Mouse (Mus musculus): Measurements from ENCODE around the gene Obsl1. TPM values are rescaled to one million over a fixed set of nuclear protein-coding genes. Genes with fewer than 3 reads are reported as not detected.

Gene Obsl1
- total RNA-seq (2021): 10 to 100 TPM; 30.7 to 38.2 TPM
- long read RNA-seq, partial matches to known transcripts: 8 of 11 reads
- long read RNA-seq, other reads (novel, unspliced or antisense): 2 of 11 reads

- peak; percentile 63 to 70 for DNase-seq (ENCODE audit: low spot score in 2 of 2)
Measured at GRCm38 (mm10) chr1:75505956-75506831, at the start of gene Obsl1. Gene Obsl1, minus strand, starts transcription at chr1:75506452.

- DNase-seq (ENCODE audit: low spot score in 2 of 2): no peak
Measured at GRCm38 (mm10) chr1:75555680-75556079, 49.4 kb upstream of the Obsl1 start.

GRCm38 (mm10) chr1:75550586-75550985 lies 44.3 kb upstream of the Obsl1 start:
- DNase-seq (ENCODE audit: low spot score in 2 of 2): no peak

GRCm38 (mm10) chr1:75549289-75550279 lies 43.3 kb upstream of the Obsl1 start:
- DNase-seq (ENCODE audit: low spot score in 2 of 2): no peak

- no peak for DNase-seq (ENCODE audit: low spot score in 2 of 2)
Measured at GRCm38 (mm10) chr1:75548871-75549270, 42.6 kb upstream of the Obsl1 start.

GRCm38 (mm10) chr1:75548083-75548482 lies 41.8 kb upstream of the Obsl1 start:
- DNase-seq (ENCODE audit: low spot score in 2 of 2): no peak

- no peak for DNase-seq (ENCODE audit: low spot score in 2 of 2)
Measured at GRCm38 (mm10) chr1:75547351-75547750, 41.1 kb upstream of the Obsl1 start.

- DNase-seq (ENCODE audit: low spot score in 2 of 2): peak; percentile 72 to 74
Measured at GRCm38 (mm10) chr1:75545965-75546956, 40.0 kb upstream of the Obsl1 start, which contains the start of gene Slc4a3. Gene Slc4a3, plus strand, starts transcription at chr1:75546266.

- no peak for DNase-seq (ENCODE audit: low spot score in 2 of 2)
Measured at GRCm38 (mm10) chr1:75544351-75544750, 38.1 kb upstream of the Obsl1 start.

GRCm38 (mm10) chr1:75541496-75541895 lies 35.2 kb upstream of the Obsl1 start:
- DNase-seq (ENCODE audit: low spot score in 2 of 2): no peak

GRCm38 (mm10) chr1:75538597-75539190 lies 32.4 kb upstream of the Obsl1 start:
- DNase-seq (ENCODE audit: low spot score in 2 of 2): no peak

GRCm38 (mm10) chr1:75537587-75537986 lies 31.3 kb upstream of the Obsl1 start:
- DNase-seq (ENCODE audit: low spot score in 2 of 2): no peak

- DNase-seq (ENCODE audit: low spot score in 2 of 2): no peak
Measured at GRCm38 (mm10) chr1:75533325-75534252, 27.3 kb upstream of the Obsl1 start.

- DNase-seq (ENCODE audit: low spot score in 2 of 2): no peak
Measured at GRCm38 (mm10) chr1:75532280-75533172, 26.3 kb upstream of the Obsl1 start.

GRCm38 (mm10) chr1:75530546-75530945 lies 24.3 kb upstream of the Obsl1 start:
- DNase-seq (ENCODE audit: low spot score in 2 of 2): no peak

GRCm38 (mm10) chr1:75524679-75525078 lies 18.4 kb upstream of the Obsl1 start:
- no peak for DNase-seq (ENCODE audit: low spot score in 2 of 2)

- DNase-seq (ENCODE audit: low spot score in 2 of 2): peak; percentile 89 to 90
Measured at GRCm38 (mm10) chr1:75521321-75522031, 15.2 kb upstream of the Obsl1 start, which contains the start of gene Stk11ip. Gene Stk11ip, plus strand, starts transcription at chr1:75521529.
